Mouse (Mus musculus) limb, embryonic 14.5 days (tissue): ENCODE measurements around the gene Fbn1. TPM values are rescaled to one million over a fixed set of nuclear protein-coding genes. Genes with fewer than 3 reads are reported as not detected.

ENCODE experiments used
- ATAC-seq: fragments of 200-750 bp; cut with Nextera tagmentation; 2 replicates; pipeline ENCODE4 v1.8.0; 2017; ENCODE audit warnings: low read depth, moderate number of reproducible peaks, moderate TSS enrichment; ENCODE audit not compliant: low FRiP score
- DNase-seq: peaks from one replicate; pipeline ENCODE4 v3.0.0-alpha.2; 2015; ENCODE audit warnings: low spot score
- H3K27ac ChIP-seq: fragments of 300-500 bp; sonication (generic); replicated peaks from 2 replicates; pipeline ENCODE4 v1.5.1; 2014; ENCODE audit warnings: low read depth, mild to moderate bottlenecking, low read length, moderate library complexity, mixed read lengths
- H3K27me3 ChIP-seq: fragments of 300-500 bp; sonication (generic); 2 replicates; pipeline ENCODE4 v1.6.1; 2014; ENCODE audit warnings: low read length, mixed read lengths; ENCODE audit not compliant: control insufficient read depth, insufficient read depth
- H3K36me3 ChIP-seq: fragments of 300-500 bp; sonication (generic); 2 replicates; pipeline ENCODE4 v1.6.1; 2014; ENCODE audit warnings: mild to moderate bottlenecking, low read length, moderate library complexity, mixed read lengths; ENCODE audit not compliant: control insufficient read depth, insufficient read depth
- H3K4me1 ChIP-seq: fragments of 300-500 bp; sonication (generic); 2 replicates; pipeline ENCODE4 v1.6.1; 2014; ENCODE audit warnings: antibody characterized with exemption, low read length, mixed read lengths; ENCODE audit not compliant: control insufficient read depth, insufficient read depth
- H3K4me2 ChIP-seq: fragments of 300-500 bp; sonication (generic); replicated peaks from 2 replicates; pipeline ENCODE4 v1.6.1; 2014; ENCODE audit warnings: low read depth, mild to moderate bottlenecking, low read length, moderate library complexity; ENCODE audit not compliant: severe bottlenecking
- H3K4me3 ChIP-seq: fragments of 300-500 bp; sonication (generic); replicated peaks from 2 replicates; pipeline ENCODE4 v1.5.1; 2014; ENCODE audit warnings: low read length
- H3K9ac ChIP-seq: fragments of 300-500 bp; sonication (generic); 2 replicates; pipeline ENCODE4 v1.6.1; 2014; ENCODE audit warnings: mild to moderate bottlenecking, low read depth, low read length, moderate library complexity; ENCODE audit not compliant: severe bottlenecking
- H3K9me3 ChIP-seq: fragments of 300-500 bp; sonication (generic); 2 replicates; pipeline ENCODE4 v1.6.1; 2016; ENCODE audit warnings: low read length; ENCODE audit not compliant: control insufficient read depth
- POLR2A ChIP-seq: fragments of 200-500 bp; IDR thresholded peaks from 2 replicates; pipeline ENCODE4 v1.8.0; 2012; ENCODE audit warnings: inconsistent platforms, mild to moderate bottlenecking, moderate library complexity, borderline replicate concordance; ENCODE audit not compliant: insufficient read depth, insufficient read length; ENCODE audit errors: extremely low read depth
- WGBS: fragments of 180-500 bp; shearing (Covaris S2); extraction: QIAGEN DNeasy Blood & Tissue Kit; methylation state at CpG from one replicate; pipeline ENCODE4 v1.1.7; 2014; 5-methylcytosine and 5-hydroxymethylcytosine counted together
- polyA plus RNA-seq, 2 experiments: library from polyadenylated mRNA; depleted of rRNA in 1 of 2; stranded (reverse) in 1 of 2; unstranded in 1 of 2; fragments of >200 nt; fragmentation: Nextera tagmentation in 1 of 2; extraction: Ambion mirVana in 1 of 2; gene quantifications; 2 replicates each; pipeline versions ENCODE4 v1.2.1 to v1.2.3; 2012 to 2014

Gene Fbn1
- polyA plus RNA-seq, 2 experiments, result 31.4 to 49.4 TPM

GRCm38 (mm10) chr2:125368616-125369015 lies 139.2 kb downstream of the Fbn1 start:
- no peak; the same call in 1 of the 2 replicates for ATAC-seq
- H3K27ac ChIP-seq, result no peak overlapping the region
- H3K9me3 ChIP-seq, result no peaks in the 10 kb centered on the region
- H3K4me1 ChIP-seq, result peaks cover 1% of the 10 kb centered on the region
- no peak for DNase-seq
- H3K36me3 ChIP-seq, result peaks cover 79% of the 10 kb centered on the region
- 74% methylated on average over 4 of the region's 4 CpGs for WGBS
- no peak for TF ChIP-seq POLR2A
- H3K27me3 ChIP-seq, result no peaks in the 10 kb centered on the region
- H3K9ac ChIP-seq, result no peak overlapping the region
- H3K4me3 ChIP-seq, result no peak overlapping the region
- H3K4me2 ChIP-seq, result no peak overlapping the region

DNA sequence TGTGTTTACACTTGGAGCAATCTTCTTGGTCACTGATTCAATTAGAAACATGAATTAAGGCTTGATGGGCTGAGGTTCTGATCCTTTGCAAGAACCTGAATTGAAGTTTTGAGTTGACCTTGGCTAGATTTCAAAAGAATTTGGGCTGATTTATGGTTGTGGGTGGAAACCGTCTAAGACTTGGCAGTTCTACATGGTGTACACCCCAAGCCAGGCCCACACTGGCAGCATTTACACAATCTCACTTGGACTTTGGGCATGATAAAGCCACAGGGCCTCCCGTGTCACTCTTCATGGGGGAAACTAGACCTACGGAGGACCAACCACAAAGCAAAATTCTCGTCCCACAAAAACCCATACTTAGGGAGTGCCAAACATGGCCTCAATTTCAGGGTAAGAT lies 146.1 kb downstream of the Fbn1 start:
- Histone ChIP-seq H3K4me3 (no peak overlapping the region), H3K9me3 (no peaks in the 10 kb centered on the region), H3K27me3 (no peaks in the 10 kb centered on the region), H3K4me1 (no peaks in the 10 kb centered on the region), H3K4me2 (no peak overlapping the region), H3K9ac (no peak overlapping the region), H3K36me3 (peaks cover 86% of the 10 kb centered on the region), H3K27ac (no peak overlapping the region)
- no peak for DNase-seq
- WGBS, result 75% methylated on average over 4 of the region's 4 CpGs
- no peak for TF ChIP-seq POLR2A
- ATAC-seq, result no peak

DNA sequence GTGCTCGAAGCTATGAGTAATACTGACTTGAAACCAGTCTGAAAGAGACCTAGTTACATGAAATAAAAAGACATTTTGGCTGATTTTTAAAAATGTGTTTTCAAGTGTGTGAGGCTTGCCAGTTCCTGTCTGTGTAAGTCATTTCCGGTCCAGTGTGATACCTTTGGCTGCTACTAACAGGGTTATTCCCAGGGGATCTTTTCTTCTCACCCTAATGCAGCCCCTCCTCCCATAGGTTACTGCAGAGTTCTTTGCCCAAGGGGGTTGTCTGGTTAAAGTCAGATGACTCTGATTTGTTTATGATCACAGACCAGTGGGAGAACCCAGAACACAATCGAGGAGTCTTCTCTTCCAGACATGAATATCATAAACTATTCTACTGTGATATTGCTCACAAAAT lies 151.3 kb downstream of the Fbn1 start:
- TF ChIP-seq POLR2A, result no peak
- Histone ChIP-seq H3K9me3 (no peaks in the 10 kb centered on the region), H3K4me3 (no peak overlapping the region), H3K9ac (no peak overlapping the region), H3K27me3 (no peaks in the 10 kb centered on the region), H3K4me1 (no peaks in the 10 kb centered on the region), H3K27ac (no peak overlapping the region), H3K36me3 (peaks cover 53% of the 10 kb centered on the region), H3K4me2 (no peak overlapping the region)
- no peak for ATAC-seq
- 43% methylated on average over 3 of the region's 3 CpGs for WGBS
- no peak for DNase-seq

- no peak overlapping the region for H3K27ac ChIP-seq
- ATAC-seq (no peak), DNase-seq (no peak)
- WGBS, result 81% methylated on average over 5 of the region's 5 CpGs
- TF ChIP-seq POLR2A, result no peak
- H3K4me2 ChIP-seq, result no peak overlapping the region
- no peak overlapping the region for H3K9ac ChIP-seq
- no peak overlapping the region for H3K4me3 ChIP-seq
- no peaks in the 10 kb centered on the region for H3K27me3 ChIP-seq
- H3K36me3 ChIP-seq, result peaks cover 53% of the 10 kb centered on the region
- no peaks in the 10 kb centered on the region for H3K9me3 ChIP-seq
- H3K4me1 ChIP-seq, result no peaks in the 10 kb centered on the region
These were observed 151.7 kb downstream of the Fbn1 start for GRCm38 (mm10) chr2:125356068-125356467.

- H3K36me3 ChIP-seq, result peaks cover 53% of the 10 kb centered on the region
- WGBS, result 62% methylated on average over 11 of the region's 11 CpGs
- H3K9ac ChIP-seq, result no peak overlapping the region
- no peak for DNase-seq
- no peak overlapping the region for H3K4me2 ChIP-seq
- no peak for TF ChIP-seq POLR2A
- no peaks in the 10 kb centered on the region for H3K9me3 ChIP-seq
- ATAC-seq, result no peak
- no peaks in the 10 kb centered on the region for H3K27me3 ChIP-seq
- H3K4me3 ChIP-seq, result no peak overlapping the region
- no peaks in the 10 kb centered on the region for H3K4me1 ChIP-seq
- no peak overlapping the region; the same call in 1 of the 2 replicates for H3K27ac ChIP-seq
These were observed 152.4 kb downstream of the Fbn1 start for GRCm38 (mm10) chr2:125355216-125355971.
